Mouse (Mus musculus): ENCODE data around the gene Mdfic.

Gene Mdfic

GRCm38 (mm10) chr6:15793602-15794345 lies 73.3 kb downstream of the Mdfic start:
- DNase-seq = peak; percentile 6 to 26

DNA sequence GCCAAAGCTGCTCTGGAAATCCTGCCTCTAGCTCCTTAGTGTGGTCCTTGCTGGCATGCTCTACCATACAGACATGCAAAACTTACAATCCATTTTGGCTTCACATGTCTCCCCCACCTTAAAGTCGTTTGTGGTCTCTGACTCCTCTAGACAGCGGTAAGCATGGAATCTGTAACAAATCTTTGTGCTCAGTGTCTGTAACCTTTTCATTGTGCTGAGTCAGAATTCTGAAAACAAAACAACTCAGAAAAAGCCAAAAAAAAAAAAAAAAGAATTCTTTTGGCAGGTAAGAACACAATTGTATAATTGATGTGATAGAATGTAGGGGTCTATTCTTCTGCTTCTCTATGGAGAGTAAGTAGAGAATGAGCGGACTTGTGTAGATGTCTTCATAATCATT lies 74.3 kb downstream of the Mdfic start:
- no peak for DNase-seq

DNA sequence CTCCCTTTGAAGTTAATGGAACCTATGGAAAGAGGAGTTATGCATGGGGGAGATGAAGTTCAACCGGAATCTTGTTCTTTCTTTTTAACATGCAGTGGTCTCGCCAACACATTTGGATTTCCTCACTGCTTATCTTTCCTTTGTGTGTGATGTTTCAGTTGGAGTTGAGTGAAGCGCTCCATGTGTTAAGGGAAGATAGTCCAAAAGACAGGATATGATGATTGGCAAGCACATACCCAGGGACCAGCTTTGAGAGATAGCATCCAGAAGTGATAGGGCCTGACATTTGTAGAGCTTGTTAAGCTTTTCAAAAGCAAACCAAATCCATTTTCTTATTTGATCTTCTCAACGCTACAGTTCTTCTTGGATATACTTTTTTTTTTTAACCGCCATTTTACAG lies 86.9 kb downstream of the Mdfic start:
- no peak for DNase-seq

DNA sequence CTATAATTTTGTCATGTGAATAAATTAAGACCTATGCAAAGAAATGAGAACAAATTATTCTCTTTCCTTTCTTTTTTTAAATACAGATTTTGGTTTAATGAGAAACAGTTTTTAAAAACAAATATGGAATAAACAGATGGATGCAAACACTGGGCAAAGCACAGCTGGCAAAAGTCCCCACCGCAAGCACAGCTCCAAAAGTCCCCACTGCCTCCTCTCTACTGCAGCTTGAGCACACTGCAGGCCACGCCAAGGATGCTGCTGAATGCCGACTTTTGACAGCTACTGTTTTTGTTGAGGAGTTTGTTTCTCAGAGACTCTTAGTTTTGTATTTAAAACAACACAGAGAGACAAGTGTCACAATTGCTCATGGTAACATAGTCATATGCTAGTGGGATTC lies 104.8 kb downstream of the Mdfic start:
- no peak for DNase-seq

DNA sequence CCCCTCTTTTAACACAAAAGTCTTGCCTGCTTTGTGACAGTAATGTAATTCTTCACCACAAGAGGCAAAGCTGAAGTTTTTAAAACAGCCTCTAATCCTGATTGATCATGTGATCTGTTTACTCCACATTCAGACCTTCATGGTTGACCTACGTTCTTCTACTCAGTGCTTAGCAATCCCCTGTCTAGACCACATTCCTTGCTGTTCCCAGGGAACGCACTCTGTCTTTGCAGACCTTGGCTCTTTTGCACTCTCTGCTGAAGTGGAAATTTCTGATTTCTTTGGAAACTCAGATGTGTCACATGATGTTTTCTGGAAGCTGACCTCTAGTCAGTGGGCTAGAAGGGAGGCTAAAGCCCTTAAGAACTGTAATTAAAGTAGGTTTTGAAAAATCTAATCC lies 109.4 kb downstream of the Mdfic start:
- no peak for DNase-seq

GRCm38 (mm10) chr6:15830651-15831050 lies 110.2 kb downstream of the Mdfic start:
- no peak for DNase-seq

- DNase-seq = no peak
Observed at GRCm38 (mm10) chr6:15837695-15838094, 117.2 kb downstream of the Mdfic start.

GRCm38 (mm10) chr6:15839831-15840230 lies 119.4 kb downstream of the Mdfic start:
- DNase-seq = peak; percentile 10 to 23

GRCm38 (mm10) chr6:15840429-15840828 lies 120.0 kb downstream of the Mdfic start:
- DNase-seq = no peak

GRCm38 (mm10) chr6:15841476-15842209 lies 121.2 kb downstream of the Mdfic start:
- DNase-seq = no peak

- DNase-seq = no peak
Observed at GRCm38 (mm10) chr6:15843295-15843694, 122.8 kb downstream of the Mdfic start.

GRCm38 (mm10) chr6:15845711-15846342 lies 125.4 kb downstream of the Mdfic start:
- DNase-seq = no peak
